In the genomic region with DNA sequence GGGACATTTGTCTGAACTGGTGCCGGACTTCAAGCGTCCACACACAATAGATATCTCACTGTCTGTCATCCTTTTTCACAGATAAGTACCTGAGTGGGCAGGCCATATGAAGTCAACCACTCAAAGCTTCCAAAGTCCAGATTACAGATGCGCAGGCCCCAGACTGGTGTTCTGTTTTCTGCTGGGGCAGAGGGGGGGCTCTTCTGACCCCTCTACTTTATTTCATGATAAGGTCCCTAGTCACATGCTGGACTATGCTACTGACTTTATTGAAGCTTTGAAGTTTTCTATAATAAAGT, we compare ENCODE assay signal across 12 mouse cellular contexts. TPM values are rescaled to one million over a fixed set of nuclear protein-coding genes. Genes with fewer than 3 reads are reported as not detected.
DNase-seq lines count a peak whose midpoint lies in the region; ATAC-seq and TF ChIP-seq lines count a peak whose summit lies in the region.
"Had no signal": no experiment of that assay in that cellular context is flagged by ENCODE, and none has a peak within 500 bp of the region (broad histone marks: within the 10 kb centered on the region; RNA-seq: fewer than 3 reads in every experiment).

No protein-coding gene starts in this region.

- TF ChIP-seq EP300 in liver, postnatal 0 days (IDR thresholded peaks at IDR 0.05; ENCODE audit: low read depth), result no peak

- intact Hi-C loops in heart, postnatal 14 days (cut with DNase I), result no loop called here

- TF ChIP-seq CTCF in lung, embryonic 14.5 days (IDR thresholded peaks at IDR 0.05; ENCODE audit: low read depth), result no peak
- TF ChIP-seq CTCF in liver, postnatal 0 days (IDR thresholded peaks at IDR 0.05; ENCODE audit: low read depth), result no peak

- H3K4me3 ChIP-seq in heart, embryonic 13.5 days, result no peak overlapping the region
- no peak overlapping the region for H3K4me3 ChIP-seq in lung, embryonic 14.5 days (ENCODE audit: low read depth, low read length)
- H3K4me3 ChIP-seq in intestine, embryonic 16.5 days (ENCODE audit: low read length), result no peak overlapping the region
- H3K4me3 ChIP-seq in liver, postnatal 0 days (ENCODE audit: low read depth, low read length), result no peak overlapping the region
- H3K4me3 ChIP-seq: limb, embryonic 10.5 days had no signal

- DNase-seq in heart, postnatal 14 days, result no peak
- no peak for DNase-seq in lung, embryonic 14.5 days
- no peak for DNase-seq in lung, postnatal 36 days
- no peak for DNase-seq in liver, postnatal 0 days
- DNase-seq in yolk sac, embryonic 10.5 days (ENCODE audit: low spot score), result no peak
- DNase-seq: adrenal gland, postnatal 14 days; kidney, adult 9 months; layer of hippocampus, adult 9-11 months had no signal

- H3K9me3 ChIP-seq in heart, embryonic 13.5 days, result no peaks in the 10 kb centered on the region
- H3K9me3 ChIP-seq in lung, embryonic 14.5 days (ENCODE audit: low read depth, low read length), result no peaks in the 10 kb centered on the region
- no peaks in the 10 kb centered on the region for H3K9me3 ChIP-seq in intestine, embryonic 16.5 days (ENCODE audit: control insufficient read depth, low read length)
- no peaks in the 10 kb centered on the region for H3K9me3 ChIP-seq in liver, postnatal 0 days (ENCODE audit: low read length)
- H3K9me3 ChIP-seq: limb, embryonic 10.5 days had no signal

- no peak for ATAC-seq in heart, embryonic 13.5 days (ENCODE audit: extremely low read depth, insufficient number of reproducible peaks, low FRiP score, low TSS enrichment)
- ATAC-seq in lung, embryonic 14.5 days (ENCODE audit: insufficient read depth), result no peak; the same call in 1 of the 2 replicates
- ATAC-seq in intestine, embryonic 16.5 days, result peak; percentile 24
- peak; percentile 12; the same call in 1 of the 2 replicates for ATAC-seq in liver, postnatal 0 days

- H3K4me1 ChIP-seq in heart, embryonic 13.5 days, result peaks cover 73% of the 10 kb centered on the region
- peaks cover 15% of the 10 kb centered on the region for H3K4me1 ChIP-seq in lung, embryonic 14.5 days (ENCODE audit: insufficient read depth)
- peaks cover 46% of the 10 kb centered on the region for H3K4me1 ChIP-seq in intestine, embryonic 16.5 days (ENCODE audit: control insufficient read depth, insufficient read depth, low read length)
- peaks cover 36% of the 10 kb centered on the region for H3K4me1 ChIP-seq in liver, postnatal 0 days (ENCODE audit: insufficient read depth)

- peak overlapping the region; percentile 45 for H3K9ac ChIP-seq in heart, embryonic 13.5 days
- H3K9ac ChIP-seq in lung, embryonic 14.5 days, result no peak overlapping the region
- H3K9ac ChIP-seq in intestine, embryonic 16.5 days (ENCODE audit: low read depth, low read length), result peak overlapping the region; percentile 50
- H3K9ac ChIP-seq in liver, postnatal 0 days (replicated peaks), result peak overlapping the region; percentile 34; the same call in 1 of the 2 replicates

- 15% methylated on average over 3 of the region's 3 CpGs for WGBS in heart, embryonic 13.5 days
- WGBS in lung, embryonic 14.5 days, result 34% methylated on average over 3 of the region's 3 CpGs
- WGBS in intestine, embryonic 16.5 days, result 42% methylated on average over 3 of the region's 3 CpGs
- WGBS in liver, postnatal 0 days (ENCODE audit: insufficient replicate concordance), result 48% methylated on average over 3 of the region's 3 CpGs

- peak overlapping the region; percentile 73 for H3K27ac ChIP-seq in heart, embryonic 13.5 days (replicated peaks)
- peak overlapping the region; percentile 42; the same call in 1 of the 2 replicates for H3K27ac ChIP-seq in lung, embryonic 14.5 days (ENCODE audit: low read depth)
- H3K27ac ChIP-seq in intestine, embryonic 16.5 days (ENCODE audit: low read length), result peak overlapping the region; percentile 58
- H3K27ac ChIP-seq in liver, postnatal 0 days (ENCODE audit: low read depth), result peak overlapping the region; percentile 55
- H3K27ac ChIP-seq: macrophage had no signal

- H3K27me3 ChIP-seq in heart, embryonic 13.5 days (replicated peaks), result no peaks in the 10 kb centered on the region
- no peaks in the 10 kb centered on the region for H3K27me3 ChIP-seq in lung, embryonic 14.5 days (ENCODE audit: insufficient read depth, low read length)
- H3K27me3 ChIP-seq in intestine, embryonic 16.5 days (replicated peaks; ENCODE audit: control insufficient read depth, insufficient read depth, low read length), result no peaks in the 10 kb centered on the region
- no peaks in the 10 kb centered on the region for H3K27me3 ChIP-seq in liver, postnatal 0 days (ENCODE audit: insufficient read depth, low read length)

- H3K36me3 ChIP-seq in heart, embryonic 13.5 days, result no peaks in the 10 kb centered on the region
- H3K36me3 ChIP-seq in lung, embryonic 14.5 days (ENCODE audit: insufficient read depth), result no peaks in the 10 kb centered on the region
- no peaks in the 10 kb centered on the region for H3K36me3 ChIP-seq in intestine, embryonic 16.5 days (ENCODE audit: control insufficient read depth, insufficient read depth, low read length)
- no peaks in the 10 kb centered on the region for H3K36me3 ChIP-seq in liver, postnatal 0 days (replicated peaks; ENCODE audit: insufficient read depth, low read length)
- H3K36me3 ChIP-seq: limb, embryonic 10.5 days had no signal

- peak overlapping the region; percentile 31 for H3K4me2 ChIP-seq in heart, embryonic 13.5 days
- no peak overlapping the region for H3K4me2 ChIP-seq in lung, embryonic 14.5 days
- H3K4me2 ChIP-seq in intestine, embryonic 16.5 days (ENCODE audit: low read depth, low read length), result no peak overlapping the region
- H3K4me2 ChIP-seq in liver, postnatal 0 days (ENCODE audit: low read depth, low read length), result no peak overlapping the region

RNA-seq across cellular contexts. Expression of a gene that starts 11.8 kb away (rescaled TPM):
- polyA plus RNA-seq in heart, embryonic 13.5 days (2015; fragmentation: Nextera tagmentation; extraction: Ambion mirVana), result 8.8 and 9.7 TPM in 2 replicates
- 10 to 100 TPM; 18.5 to 19.8 TPM for total RNA-seq in heart, postnatal 14 days (2021)
- 20.5 and 24.1 TPM in 2 replicates for polyA plus RNA-seq in lung, embryonic 14.5 days (2014; fragmentation: Nextera tagmentation; extraction: Ambion mirVana)
- polyA plus RNA-seq in intestine, embryonic 16.5 days (2015; fragmentation: Nextera tagmentation; extraction: Ambion mirVana), result 7.2 and 8.1 TPM in 2 replicates
- polyA plus RNA-seq in liver, postnatal 0 days (2015; fragmentation: Nextera tagmentation; extraction: Ambion mirVana), result 3.2 and 4.2 TPM in 2 replicates

Comparison
In these comparisons a context has a peak if more than half of its experiments do, and no peak if none do; other contexts are left out.
1. ATAC-seq: peak in intestine, embryonic 16.5 days (single experiment) and liver, postnatal 0 days (single experiment); none in heart, embryonic 13.5 days (single experiment) and lung, embryonic 14.5 days (single experiment).
2. Peak in every context shown above with its lines, with median percentiles within 50 percentile points of each other: H3K27ac ChIP-seq.